Mouse (Mus musculus) embryo, embryonic 9.5 days (tissue): ENCODE measurements at regions not wholly inside any gene's neighbourhood (a gene's known extent, or its start where the extent isn't known, plus 50 kb on each side); places are given as distances from the start of the nearest gene placed in this dataset.
"Not testable (repeated sequence)": the region's sequence is repeated elsewhere in the genome, so short reads cannot be mapped to it uniquely, and the experiment has no call there.

ENCODE experiments used
- DNase-seq: peaks from one replicate; pipeline ENCODE4 v3.0.0-alpha.2; 2017; ENCODE audit errors: extremely low spot score

DNA sequence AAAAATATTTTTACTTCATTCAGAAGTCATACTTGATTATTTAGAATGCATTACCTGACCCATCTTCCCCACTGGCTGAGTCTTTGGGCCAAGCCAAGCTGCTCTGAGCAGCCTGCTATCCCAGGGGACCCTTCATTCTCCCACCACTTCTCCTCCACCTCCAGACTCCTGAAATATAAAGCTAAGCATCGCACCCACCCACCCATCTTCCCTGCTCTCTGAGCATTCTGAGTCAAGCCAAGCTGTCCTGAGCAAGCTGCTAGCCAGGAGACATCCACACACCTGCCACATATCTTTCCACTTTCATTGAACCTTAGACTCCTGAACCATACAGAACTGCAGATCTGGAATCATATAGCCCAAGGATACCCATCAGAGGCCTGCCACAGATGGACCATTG lies 1456.2 kb upstream of the Adam24 start:
- DNase-seq: no peak

DNA sequence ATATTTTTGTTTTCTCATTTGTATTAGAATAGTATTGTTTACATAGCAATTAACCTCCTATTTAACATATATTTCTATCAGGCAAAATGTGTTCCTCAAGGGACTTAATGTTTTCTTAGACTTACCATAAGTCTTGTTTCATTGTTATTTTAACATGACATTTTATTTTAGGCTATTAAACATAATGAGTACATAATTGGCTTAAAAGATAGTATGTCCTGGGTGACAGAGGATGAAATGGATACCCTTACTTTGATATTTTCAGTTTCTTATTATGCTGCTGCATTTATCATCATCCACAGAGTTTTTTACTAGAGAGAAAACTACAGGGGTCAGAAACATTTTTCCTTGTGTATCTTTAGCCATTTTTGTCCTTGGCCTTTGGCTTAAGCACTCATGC lies 1447.6 kb upstream of the Adam24 start:
- no peak for DNase-seq

DNA sequence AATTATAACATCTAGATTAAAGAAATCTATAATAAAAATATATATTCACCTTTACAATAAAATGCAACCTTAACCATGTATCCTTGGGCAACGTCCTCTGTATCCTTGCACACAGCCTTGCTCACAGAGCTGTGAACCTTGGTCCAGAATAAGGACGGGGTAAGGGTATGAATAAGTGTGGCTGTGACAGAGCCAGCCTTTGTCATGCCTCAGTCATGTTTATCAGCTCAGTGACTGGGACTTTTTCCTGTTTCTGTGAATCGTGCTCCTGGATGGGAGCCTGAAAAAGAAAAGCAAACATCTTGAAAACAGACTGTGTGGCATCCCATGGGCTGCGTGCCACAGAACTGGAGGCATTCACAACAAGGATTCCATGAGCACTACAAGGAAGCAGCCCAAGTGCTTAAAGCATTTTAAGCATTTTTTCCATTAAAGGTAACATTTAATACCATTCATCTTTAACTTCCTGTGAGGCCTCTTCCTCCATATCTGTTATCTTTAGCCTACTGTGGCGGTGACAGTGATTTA lies 1405.8 kb upstream of the Adam24 start:
- no peak for DNase-seq

DNA sequence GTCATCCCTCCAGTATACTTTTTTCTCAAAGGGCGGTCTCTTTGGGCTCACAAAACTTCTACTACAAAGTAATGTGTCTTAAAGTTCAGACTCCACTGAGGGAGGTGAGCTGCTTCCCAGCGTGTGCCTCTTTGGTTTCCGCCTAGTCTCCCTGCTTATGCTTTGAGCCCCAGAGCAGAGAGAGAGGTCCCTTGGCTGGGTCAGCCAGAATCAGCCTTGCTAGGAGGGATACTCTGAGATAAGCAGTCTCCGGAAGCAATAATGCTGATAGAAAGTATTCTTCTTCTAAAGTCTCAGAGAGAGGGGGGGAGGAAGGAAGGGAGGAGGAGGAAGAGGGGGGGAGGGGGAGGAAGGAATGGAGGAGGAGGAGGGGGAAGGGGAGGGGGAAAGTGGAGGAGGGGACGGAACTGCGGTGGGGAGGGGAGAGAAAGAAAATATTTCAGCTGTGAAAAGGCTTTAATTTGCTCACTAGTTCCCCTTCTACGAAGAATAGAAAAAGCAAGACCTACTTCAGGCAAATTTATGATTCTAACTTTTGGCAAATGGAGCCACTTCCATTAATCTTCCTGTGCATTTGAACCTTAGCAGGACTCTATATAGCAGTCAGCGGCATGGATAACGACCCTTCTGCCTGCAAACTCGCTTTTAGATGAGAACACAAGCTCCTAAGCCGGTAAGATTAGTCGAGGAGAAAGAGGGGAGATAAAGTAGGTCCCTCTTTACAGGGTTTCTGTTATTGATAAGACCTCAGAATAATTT lies 1377.2 kb upstream of the Adam24 start:
- DNase-seq: peak; percentile 14

DNA sequence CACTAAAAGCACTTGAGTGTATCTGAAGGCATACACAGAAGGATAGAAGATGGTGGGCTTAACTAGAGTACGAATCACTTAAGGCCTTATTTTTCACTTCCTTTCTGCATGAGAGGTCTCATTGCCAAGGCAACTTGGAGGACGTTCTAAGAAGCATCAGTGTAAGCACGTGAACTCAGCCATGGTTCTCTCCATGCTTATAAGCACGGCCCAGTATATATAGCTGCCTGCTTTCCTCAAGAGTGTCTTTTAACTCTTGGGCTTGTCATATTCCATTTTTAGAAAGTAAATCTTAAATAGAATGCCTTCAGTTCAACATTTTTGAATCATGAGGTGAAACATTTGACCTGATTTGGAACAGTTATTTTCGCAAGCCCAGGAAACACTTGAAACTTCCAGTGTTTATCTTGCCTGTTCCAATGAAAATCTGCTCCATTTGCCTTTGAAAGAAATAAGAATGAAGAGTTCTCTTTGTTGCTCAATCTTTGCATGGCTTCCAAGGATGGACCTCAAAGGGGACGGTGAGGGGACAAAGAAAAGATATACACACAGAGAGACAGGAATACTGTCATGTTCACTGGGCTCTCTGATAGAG lies 1371.0 kb upstream of the Adam24 start:
- DNase-seq: no peak

DNA sequence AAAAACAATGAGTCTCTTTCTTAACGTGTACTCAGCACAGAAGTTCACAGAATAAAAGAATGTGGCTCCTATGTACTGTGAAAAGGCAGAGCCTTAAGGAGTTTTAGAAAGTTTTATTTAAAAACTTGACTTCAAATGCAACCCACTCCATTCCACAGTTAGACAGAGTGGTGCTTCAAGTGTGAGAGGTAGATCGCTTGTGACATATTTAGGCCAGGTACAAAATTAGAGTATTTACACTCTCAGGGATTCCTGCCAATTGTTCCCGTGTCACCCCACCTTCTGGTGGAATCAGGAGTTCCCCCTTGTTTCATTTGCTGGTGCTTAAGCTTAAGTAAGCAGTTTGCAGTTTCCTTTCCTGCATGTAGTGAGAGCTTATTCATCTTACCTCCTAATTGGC lies 1361.0 kb upstream of the Adam24 start:
- no peak for DNase-seq

DNA sequence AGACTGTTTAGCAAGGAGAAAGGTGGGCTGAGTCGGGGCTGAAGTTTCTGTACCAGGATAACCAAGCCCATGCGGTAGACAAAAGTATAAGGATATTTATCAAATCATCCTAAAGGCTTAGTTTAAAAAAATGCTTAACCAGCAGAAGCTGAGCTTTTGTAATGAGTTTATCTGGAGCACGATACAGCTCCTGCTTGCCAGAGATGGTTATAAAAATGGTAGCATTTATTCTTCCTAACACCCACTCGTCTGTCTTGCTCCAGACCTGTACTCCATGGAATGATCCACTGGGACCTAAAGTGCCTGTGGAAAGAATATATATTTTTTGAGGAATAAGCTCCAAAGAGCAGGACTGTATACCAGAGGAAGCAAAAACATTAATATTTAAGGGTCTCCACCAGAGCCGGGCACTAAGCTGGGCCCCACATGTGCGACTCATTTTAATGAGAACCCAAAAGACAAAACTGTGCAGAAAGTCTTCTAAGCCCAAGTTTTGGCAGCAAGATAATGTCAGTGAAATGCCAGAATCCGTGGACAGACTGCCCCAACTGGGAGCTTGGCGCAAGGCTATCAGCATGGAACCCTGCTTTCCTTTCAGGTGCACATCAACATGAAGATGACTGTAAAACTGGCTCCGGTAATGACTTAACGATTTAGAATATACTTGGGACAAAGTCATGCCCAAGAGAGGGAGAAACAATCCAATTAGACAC lies 1359.2 kb upstream of the Adam24 start:
- no peak for DNase-seq

DNA sequence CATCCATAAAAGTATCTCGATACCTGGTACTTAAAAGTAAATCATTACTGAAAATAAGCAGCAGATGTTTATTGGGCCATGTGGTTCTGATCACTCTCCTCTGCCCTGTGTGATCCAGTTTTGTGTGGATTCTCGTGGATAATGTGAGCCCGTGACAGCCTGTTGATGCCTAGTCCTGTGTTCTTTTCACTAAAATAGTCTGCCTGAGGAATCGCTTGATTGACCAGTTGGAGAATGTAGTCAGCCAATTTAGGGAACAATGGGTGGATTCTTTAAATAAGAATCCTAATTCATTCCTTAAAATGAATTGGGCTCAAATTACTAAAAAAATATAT lies 1358.7 kb upstream of the Adam24 start:
- DNase-seq: no peak

DNA sequence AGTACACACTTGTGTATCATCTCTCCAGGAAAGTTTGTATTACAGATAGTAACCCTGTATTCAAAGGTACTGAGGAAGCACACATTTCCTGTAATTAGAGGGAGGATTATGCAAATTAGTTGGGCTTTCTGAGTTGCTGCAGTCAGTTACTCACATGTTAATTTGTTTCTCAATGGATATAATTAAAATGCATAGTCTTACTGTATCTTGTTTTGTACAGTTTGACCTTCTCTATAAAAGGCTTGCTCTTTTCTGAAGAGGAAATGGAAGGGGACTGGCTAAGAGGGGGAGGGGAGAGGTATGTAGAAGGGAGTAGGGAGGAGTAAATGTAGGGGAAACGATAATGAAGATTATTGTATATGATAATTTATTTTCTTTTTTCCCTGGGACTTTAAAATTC lies 1345.5 kb upstream of the Adam24 start:
- no peak for DNase-seq

DNA sequence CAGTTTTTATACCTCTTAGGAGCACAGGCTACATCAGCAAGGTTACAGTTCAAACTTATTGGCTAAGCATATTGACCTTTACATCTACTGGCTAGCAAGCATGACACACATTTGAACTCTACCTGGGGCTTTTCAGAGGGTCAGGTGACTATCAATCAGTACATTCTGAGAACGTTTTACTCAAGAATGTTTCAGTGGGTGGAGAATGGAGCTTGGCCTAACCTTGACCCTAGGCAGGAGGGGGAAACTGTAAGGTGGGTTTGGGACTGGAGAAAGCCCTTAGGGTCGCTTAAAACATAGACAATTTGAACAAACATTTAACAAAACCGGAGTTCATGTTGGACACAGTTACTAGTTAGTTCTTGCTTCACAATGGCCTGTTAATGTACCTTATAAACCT lies 1330.1 kb upstream of the Adam24 start:
- no peak for DNase-seq

DNA sequence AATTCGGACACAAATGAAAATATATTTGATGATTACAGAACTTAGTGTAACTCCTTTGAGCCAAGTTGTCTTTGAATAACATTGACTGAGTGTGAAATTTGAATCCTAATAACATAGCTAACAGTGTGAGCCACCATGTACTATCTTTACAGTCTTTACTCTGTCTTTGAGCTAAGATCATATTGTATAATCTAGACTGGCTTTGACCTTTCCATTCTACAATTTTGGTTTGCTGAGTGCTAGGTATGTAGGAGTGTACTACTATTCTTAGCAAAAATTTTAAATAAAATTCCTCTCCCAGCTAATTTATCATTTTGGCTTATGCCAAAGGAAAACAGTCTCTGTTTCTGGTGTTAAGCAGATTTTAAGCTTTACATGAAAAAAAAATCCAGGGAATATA lies 1328.4 kb upstream of the Adam24 start:
- DNase-seq: no peak

DNA sequence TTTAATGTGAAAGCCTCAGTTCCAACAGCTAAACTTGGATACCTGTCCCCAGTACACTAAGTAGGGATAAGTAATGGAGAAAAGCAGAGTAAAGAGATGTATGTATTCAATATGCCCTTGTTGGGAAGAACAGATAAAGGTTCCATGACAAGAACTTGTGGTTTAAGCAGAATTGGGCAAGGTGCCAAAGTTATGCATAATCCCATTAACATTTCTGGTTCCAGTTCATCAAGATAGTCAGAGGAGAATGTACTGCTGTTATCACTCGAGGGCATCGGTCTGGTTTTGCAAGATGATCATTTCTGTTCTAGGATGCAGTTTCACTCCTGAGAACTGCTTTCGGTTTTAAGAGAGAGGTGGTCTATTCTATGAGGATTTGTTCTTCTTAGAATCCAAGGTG lies 1325.9 kb upstream of the Adam24 start:
- no peak for DNase-seq

DNA sequence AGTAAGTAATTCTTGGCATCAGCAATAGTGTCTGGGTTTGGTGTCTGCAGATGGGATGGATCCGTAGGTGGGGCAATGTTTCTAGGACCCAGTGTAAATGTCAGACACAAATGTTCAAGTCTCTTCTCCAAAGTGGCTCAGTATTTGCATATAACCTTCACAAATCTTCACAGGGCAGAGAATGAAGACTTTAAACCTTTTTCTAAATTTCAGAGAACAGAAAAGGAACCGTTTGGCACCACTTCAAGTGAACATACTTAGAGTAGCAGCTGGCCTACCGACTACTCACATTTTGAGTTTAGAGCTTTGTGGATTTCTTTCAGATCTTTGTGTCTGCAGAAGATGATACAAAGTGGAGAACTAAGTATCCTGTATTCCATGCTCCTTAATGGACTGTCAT lies 1319.5 kb upstream of the Adam24 start:
- DNase-seq: no peak

DNA sequence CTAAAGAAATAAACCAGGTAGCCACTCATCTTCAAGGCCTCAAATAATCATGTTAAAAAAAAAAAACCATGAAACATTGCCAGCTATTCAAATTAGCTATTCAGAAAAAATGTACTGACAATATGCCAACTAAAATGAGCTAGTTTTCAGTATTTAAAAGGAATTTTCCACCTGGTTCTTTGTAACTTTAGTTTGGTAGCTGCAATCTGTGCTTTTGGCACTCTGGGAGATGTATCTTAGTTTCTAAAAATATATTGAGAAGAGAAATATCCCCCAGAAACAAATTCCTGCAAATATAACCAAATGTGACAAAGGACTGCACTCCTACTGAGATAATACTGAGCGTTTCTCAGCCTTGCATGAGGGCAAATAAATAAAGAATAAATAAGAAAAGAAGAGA lies 1317.8 kb upstream of the Adam24 start:
- no peak for DNase-seq

DNA sequence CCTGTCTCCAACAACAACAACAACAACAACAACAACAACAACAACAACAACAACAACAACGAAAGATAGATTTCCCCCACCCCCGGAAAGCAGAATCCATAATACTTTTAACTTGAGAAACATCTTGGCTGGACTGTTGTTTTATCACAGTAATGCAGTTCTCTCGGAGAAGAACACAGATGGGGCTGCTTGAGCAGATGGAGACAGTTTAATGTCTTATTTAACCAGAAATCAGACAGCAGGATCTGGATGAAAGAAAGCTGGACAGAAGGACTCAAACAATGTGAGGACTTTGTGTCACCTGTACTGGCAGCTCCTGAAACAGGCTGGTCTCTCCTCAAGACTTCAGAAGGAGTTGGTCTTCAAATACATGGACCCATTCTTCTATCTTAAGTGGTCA lies 1317.0 kb upstream of the Adam24 start:
- DNase-seq: no peak

DNA sequence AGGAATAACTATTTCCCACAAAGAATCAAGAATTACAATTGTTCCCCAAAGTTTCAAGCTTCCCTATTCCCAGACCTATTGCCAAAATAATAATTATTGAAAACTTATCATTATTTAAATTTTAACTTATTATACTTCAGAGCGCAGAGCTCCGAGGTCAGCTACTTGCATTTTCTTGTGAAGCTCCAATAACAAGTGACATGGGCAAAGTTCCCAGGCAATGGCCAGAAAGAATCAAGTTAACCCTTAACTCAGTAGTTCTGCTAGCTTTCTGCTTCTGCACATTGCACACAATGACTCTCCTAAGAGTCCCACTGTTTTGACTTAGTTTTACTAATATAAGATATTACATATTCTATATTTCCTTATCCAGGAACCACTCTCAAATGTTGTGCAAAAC lies 1308.5 kb upstream of the Adam24 start:
- DNase-seq: not testable (repeated sequence)
